Mouse (Mus musculus): Measurements from ENCODE around the gene Mapkapk2.

The Mapkapk2 gene

GRCm38 (mm10) chr1:131112576-131112975 lies 14.9 kb upstream of the Mapkapk2 start:
- in situ Hi-C loops (cut with MboI, MseI), result no loop called here

GRCm38 (mm10) chr1:131110525-131111106 lies 13.0 kb upstream of the Mapkapk2 start:
- in situ Hi-C loops (cut with MboI, MseI), result no loop called here

GRCm38 (mm10) chr1:131107575-131108308 lies 10.1 kb upstream of the Mapkapk2 start:
- in situ Hi-C loops (cut with MboI, MseI), result no loop called here

- in situ Hi-C loops (cut with MboI, MseI), result no loop called here
Measured at GRCm38 (mm10) chr1:131103776-131104424, 6.3 kb upstream of the Mapkapk2 start.

GRCm38 (mm10) chr1:131100808-131101207 lies 3.2 kb upstream of the Mapkapk2 start:
- in situ Hi-C loops (cut with MboI, MseI), result no loop called here

GRCm38 (mm10) chr1:131096803-131097699 lies 575 bp downstream of the Mapkapk2 start:
- in situ Hi-C loops (cut with MboI, MseI), result no loop called here

GRCm38 (mm10) chr1:131096132-131096695 lies 1.4 kb downstream of the Mapkapk2 start:
- in situ Hi-C loops (cut with MboI, MseI), result no loop called here

GRCm38 (mm10) chr1:131095574-131095973 lies 2.1 kb downstream of the Mapkapk2 start:
- in situ Hi-C loops (cut with MboI, MseI), result no loop called here

GRCm38 (mm10) chr1:131093889-131094288 lies 3.7 kb downstream of the Mapkapk2 start:
- in situ Hi-C loops (cut with MboI, MseI), result no loop called here

GRCm38 (mm10) chr1:131092846-131093245 lies 4.8 kb downstream of the Mapkapk2 start:
- in situ Hi-C loops (cut with MboI, MseI), result no loop called here

- in situ Hi-C loops (cut with MboI, MseI), result no loop called here
Measured at GRCm38 (mm10) chr1:131092173-131092572, 5.5 kb downstream of the Mapkapk2 start.

GRCm38 (mm10) chr1:131091481-131091880 lies 6.1 kb downstream of the Mapkapk2 start:
- in situ Hi-C loops (cut with MboI, MseI), result no loop called here

GRCm38 (mm10) chr1:131090877-131091276 lies 6.7 kb downstream of the Mapkapk2 start:
- in situ Hi-C loops (cut with MboI, MseI), result no loop called here

- in situ Hi-C loops (cut with MboI, MseI), result no loop called here
Measured at GRCm38 (mm10) chr1:131090261-131090660, 7.4 kb downstream of the Mapkapk2 start.

- in situ Hi-C loops (cut with MboI, MseI), result no loop called here
Measured at GRCm38 (mm10) chr1:131089525-131090127, 8.0 kb downstream of the Mapkapk2 start.

GRCm38 (mm10) chr1:131088547-131088946 lies 9.1 kb downstream of the Mapkapk2 start:
- in situ Hi-C loops (cut with MboI, MseI), result no loop called here

- in situ Hi-C loops (cut with MboI, MseI), result no loop called here
Measured at GRCm38 (mm10) chr1:131086907-131087306, 10.7 kb downstream of the Mapkapk2 start.

GRCm38 (mm10) chr1:131085957-131086739 lies 11.5 kb downstream of the Mapkapk2 start:
- in situ Hi-C loops (cut with MboI, MseI), result no loop called here

GRCm38 (mm10) chr1:131085272-131085671 lies 12.4 kb downstream of the Mapkapk2 start:
- in situ Hi-C loops (cut with MboI, MseI), result no loop called here

- in situ Hi-C loops (cut with MboI, MseI), result no loop called here
Measured at GRCm38 (mm10) chr1:131084289-131084688, 13.3 kb downstream of the Mapkapk2 start.
